Mouse (Mus musculus) thymus, adult 2 months (tissue): ENCODE data around the gene Slc25a22.

Source experiments
- CTCF ChIP-seq: fragments of 200-500 bp; IDR thresholded peaks from 2 replicates; pipeline ENCODE4 v1.5.1; 2012; ENCODE audit warnings: mild to moderate bottlenecking, control low read depth, low read length, moderate library complexity, borderline replicate concordance; ENCODE audit not compliant: control insufficient read depth, poor library complexity, insufficient read depth; ENCODE audit errors: extremely low read depth
- POLR2A ChIP-seq: fragments of 200-500 bp; IDR thresholded peaks from 2 replicates; pipeline ENCODE4 v1.6.1; 2012; ENCODE audit warnings: mild to moderate bottlenecking, low read length, control low read depth, moderate library complexity; ENCODE audit not compliant: control insufficient read depth, poor library complexity, insufficient read depth; ENCODE audit errors: extremely low read depth

GRCm38 (mm10) chr7:141418970-141419369 lies 18.7 kb downstream of the Slc25a22 start:
- TF ChIP-seq CTCF (no peak), POLR2A (no peak)
